Mouse (Mus musculus) myocyte (in vitro differentiated cells): ENCODE data around the gene Fnip1.

ENCODE experiments used
- E2F4 ChIP-seq: IDR thresholded peaks from one replicate; pipeline ENCODE4 v1.6.1; 2011; ENCODE audit warnings: mild to moderate bottlenecking, control low read depth, moderate library complexity; ENCODE audit not compliant: insufficient read depth
- MAX ChIP-seq: IDR thresholded peaks from one replicate; pipeline ENCODE4 v1.6.1; 2011; ENCODE audit warnings: low read depth, mild to moderate bottlenecking, control low read depth
- MYOD1 ChIP-seq, 3 experiments: IDR thresholded peaks; one replicate each; pipeline ENCODE4 v1.6.1; 2011; ENCODE audit warnings: control low read depth in 2 of 3, low read depth in 2 of 3, mild to moderate bottlenecking in 2 of 3, moderate library complexity in 1 of 3; ENCODE audit not compliant: insufficient read length in 2 of 3, control insufficient read depth in 1 of 3
- MYOG ChIP-seq, 3 experiments: IDR thresholded peaks; one replicate each; pipeline ENCODE4 v1.6.1; 2011; ENCODE audit warnings: control low read depth in 2 of 3, low read depth in 2 of 3, mild to moderate bottlenecking in 2 of 3; ENCODE audit not compliant: insufficient read length in 2 of 3, control insufficient read depth in 1 of 3, insufficient read depth in 1 of 3
- POLR2A ChIP-seq: IDR thresholded peaks from one replicate; pipeline ENCODE4 v1.6.1; 2011; ENCODE audit warnings: low read depth, mild to moderate bottlenecking, control low read depth, moderate library complexity; ENCODE audit not compliant: insufficient read length
- POLR2AphosphoS2 ChIP-seq: IDR thresholded peaks from one replicate; pipeline ENCODE4 v1.6.1; 2011; ENCODE audit warnings: low read depth, control low read depth; ENCODE audit not compliant: insufficient read length
- TCF12 ChIP-seq: IDR thresholded peaks from one replicate; pipeline ENCODE4 v1.6.1; 2011; ENCODE audit warnings: mild to moderate bottlenecking, control low read depth; ENCODE audit not compliant: poor library complexity, insufficient read depth, severe bottlenecking
- USF1 ChIP-seq: IDR thresholded peaks from one replicate; pipeline ENCODE4 v1.6.1; 2011; ENCODE audit warnings: low read depth, mild to moderate bottlenecking, control low read depth, moderate library complexity

DNA sequence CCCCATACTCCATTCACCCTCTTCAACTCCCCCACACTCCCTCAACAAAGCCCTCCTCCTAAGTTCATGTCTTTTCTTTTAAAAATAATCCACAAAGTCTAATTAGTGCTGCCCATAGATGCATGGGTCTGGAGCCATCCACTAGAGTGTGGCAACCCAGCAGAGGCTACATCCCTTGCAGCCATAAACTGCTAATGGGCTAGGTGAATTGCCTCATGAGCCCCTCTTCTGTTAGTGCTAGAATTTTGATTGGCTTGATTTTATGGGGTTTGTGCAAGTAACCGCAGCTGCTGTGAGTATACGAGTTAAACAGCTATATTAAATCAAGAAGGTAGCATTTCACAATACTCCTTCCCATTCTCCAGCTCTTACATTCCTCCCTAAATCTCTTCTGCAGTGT, 8.8 kb upstream of the Fnip1 start:
- no peak for TF ChIP-seq TCF12
- TF ChIP-seq POLR2A: no peak
- no peak for TF ChIP-seq USF1
- TF ChIP-seq POLR2AphosphoS2: no peak
- no peak for TF ChIP-seq MAX
- TF ChIP-seq MYOD1 (IDR thresholded peaks at IDR 0.05; ENCODE audit: control insufficient read depth in 1 of 3, insufficient read length in 2 of 3, low read depth in 2 of 3): no peak
- TF ChIP-seq MYOG (IDR thresholded peaks at IDR 0.05; ENCODE audit: control insufficient read depth in 1 of 3, insufficient read depth in 1 of 3, insufficient read length in 2 of 3, low read depth in 2 of 3): no peak
- TF ChIP-seq E2F4: no peak
